Mouse (Mus musculus) spleen, postnatal 10 days (tissue): ENCODE data around the gene Vamp5.

Experiments
- DNase-seq, 2 experiments: peaks; one replicate each; pipeline ENCODE4 v3.0.0; 2021 to 2022; ENCODE audit warnings: low spot score in 2 of 2

Vamp5 gene

GRCm38 (mm10) chr6:72380131-72380770 lies at the start of gene Vamp5:
Gene Vamp5, minus strand, starts transcription at chr6:72380468.
- peak; percentile 93 to 95 for DNase-seq

- DNase-seq = no peak
Observed at GRCm38 (mm10) chr6:72429061-72429842, 49.0 kb upstream of the Vamp5 start.

GRCm38 (mm10) chr6:72428036-72428435 lies 47.8 kb upstream of the Vamp5 start:
- DNase-seq = peak; percentile 68 to 87

- no peak for DNase-seq
Observed at GRCm38 (mm10) chr6:72425646-72426045, 45.4 kb upstream of the Vamp5 start.

- no peak for DNase-seq
Observed at GRCm38 (mm10) chr6:72420901-72421300, 40.6 kb upstream of the Vamp5 start.

- no peak for DNase-seq
Observed at GRCm38 (mm10) chr6:72419806-72420205, 39.5 kb upstream of the Vamp5 start.

- DNase-seq = no peak
Observed at GRCm38 (mm10) chr6:72418279-72418678, 38.0 kb upstream of the Vamp5 start.

- no peak for DNase-seq
Observed at GRCm38 (mm10) chr6:72415964-72416772, 35.9 kb upstream of the Vamp5 start.

GRCm38 (mm10) chr6:72415181-72415580 lies 34.9 kb upstream of the Vamp5 start:
- DNase-seq = no peak

GRCm38 (mm10) chr6:72414076-72414756 lies 33.9 kb upstream of the Vamp5 start, which contains the start of gene Ggcx:
Gene Ggcx, plus strand, starts transcription at chr6:72414308.
- DNase-seq = peak; percentile 94 to 97

GRCm38 (mm10) chr6:72410518-72410917 lies 30.2 kb upstream of the Vamp5 start:
- no peak for DNase-seq

- peak in 1 of 2 experiments; percentile 31 for DNase-seq
Observed at GRCm38 (mm10) chr6:72410003-72410402, 29.7 kb upstream of the Vamp5 start.

GRCm38 (mm10) chr6:72409567-72409966 lies 29.3 kb upstream of the Vamp5 start:
- peak; percentile 56 to 83 for DNase-seq

- DNase-seq = peak; percentile 82 to 90
Observed at GRCm38 (mm10) chr6:72407119-72407518, 26.9 kb upstream of the Vamp5 start.

- no peak for DNase-seq
Observed at GRCm38 (mm10) chr6:72405356-72405755, 25.1 kb upstream of the Vamp5 start.

GRCm38 (mm10) chr6:72401875-72402274 lies 21.6 kb upstream of the Vamp5 start:
- peak; percentile 81 to 90 for DNase-seq

- DNase-seq = no peak
Observed at GRCm38 (mm10) chr6:72399967-72400366, 19.7 kb upstream of the Vamp5 start.

- DNase-seq = no peak
Observed at GRCm38 (mm10) chr6:72396837-72397251, 16.6 kb upstream of the Vamp5 start.

- DNase-seq = no peak
Observed at GRCm38 (mm10) chr6:72392341-72392740, 12.1 kb upstream of the Vamp5 start.

- peak; percentile 61 to 68 for DNase-seq
Observed at GRCm38 (mm10) chr6:72390795-72391521, 10.7 kb upstream of the Vamp5 start.
